Mouse (Mus musculus) liver, embryonic 13.5 days (tissue): ENCODE measurements around the gene Poldip3. TPM values are rescaled to one million over a fixed set of nuclear protein-coding genes. Genes with fewer than 3 reads are reported as not detected.

Source experiments
- ATAC-seq: fragments of 200-750 bp; cut with Nextera tagmentation; 2 replicates; pipeline ENCODE4 v1.8.0; 2017; ENCODE audit warnings: low read depth, mild to moderate bottlenecking, moderate number of reproducible peaks, moderate library complexity
- DNase-seq: peaks from one replicate; pipeline ENCODE4 v3.0.0; 2022
- H3K27ac ChIP-seq: fragments of 300-500 bp; sonication (generic); 2 replicates; pipeline ENCODE4 v1.5.1; 2015; ENCODE audit warnings: moderate library complexity, mild to moderate bottlenecking, inconsistent platforms
- H3K27me3 ChIP-seq: fragments of 300-500 bp; sonication (generic); 2 replicates; pipeline ENCODE4 v1.6.1; 2015; ENCODE audit warnings: mild to moderate bottlenecking, inconsistent platforms
- H3K36me3 ChIP-seq: fragments of 300-500 bp; sonication (generic); 2 replicates; pipeline ENCODE4 v1.6.1; 2015; ENCODE audit warnings: mild to moderate bottlenecking, inconsistent platforms
- H3K4me1 ChIP-seq: fragments of 300-500 bp; sonication (generic); replicated peaks from 2 replicates; pipeline ENCODE4 v1.6.1; 2015; ENCODE audit warnings: inconsistent platforms
- H3K4me2 ChIP-seq: fragments of 300-500 bp; sonication (generic); 2 replicates; pipeline ENCODE4 v1.6.1; 2015; ENCODE audit warnings: inconsistent platforms, mild to moderate bottlenecking, moderate library complexity
- H3K4me3 ChIP-seq: fragments of 300-500 bp; sonication (generic); replicated peaks from 2 replicates; pipeline ENCODE4 v1.5.1; 2015; ENCODE audit warnings: mild to moderate bottlenecking, inconsistent platforms
- H3K9ac ChIP-seq: fragments of 300-500 bp; sonication (generic); 2 replicates; pipeline ENCODE4 v1.6.1; 2015; ENCODE audit warnings: mild to moderate bottlenecking, inconsistent platforms
- H3K9me3 ChIP-seq: fragments of 300-500 bp; sonication (generic); replicated peaks from 2 replicates; pipeline ENCODE4 v1.6.1; 2016; ENCODE audit warnings: inconsistent platforms
- WGBS: fragments of 180-500 bp; shearing (Covaris S2); methylation state at CpG from one replicate; pipeline ENCODE4 v1.1.7; 2015; ENCODE audit not compliant: insufficient replicate concordance; 5-methylcytosine and 5-hydroxymethylcytosine counted together
- polyA plus RNA-seq: library from polyadenylated mRNA; unstranded; fragments of >200 nt; fragmentation: Nextera tagmentation; extraction: Ambion mirVana; gene quantifications from 2 replicates; pipeline ENCODE4 v1.2.1, GENCODE M21; 2015

The Poldip3 gene
- polyA plus RNA-seq, 1 experiment from 2014 or later: 65.0 TPM

GRCm38 (mm10) chr15:83122566-83123145, 26.5 kb downstream of the Poldip3 start, which contains the start of gene Rrp7a:
Gene Rrp7a (minus strand): TSS chr15:83122801.
- Histone ChIP-seq H3K4me2 (peak within 1 kb of the TSS; percentile 89), H3K27ac (peak within 1 kb of the TSS; percentile 63), H3K4me3 (peak within 1 kb of the TSS; percentile 91), H3K4me1 (peaks cover 14% of the 10 kb centered on the region), H3K9ac (peak within 1 kb of the TSS; percentile 83), H3K27me3 (no peaks in the 10 kb centered on the region), H3K36me3 (peaks cover 52% of the 10 kb centered on the region), H3K9me3 (no peaks in the 10 kb centered on the region)
- WGBS: 4% methylated on average over 32 of the region's 32 CpGs
- DNase-seq (peak; percentile 82), ATAC-seq (peak; percentile 90)

DNA sequence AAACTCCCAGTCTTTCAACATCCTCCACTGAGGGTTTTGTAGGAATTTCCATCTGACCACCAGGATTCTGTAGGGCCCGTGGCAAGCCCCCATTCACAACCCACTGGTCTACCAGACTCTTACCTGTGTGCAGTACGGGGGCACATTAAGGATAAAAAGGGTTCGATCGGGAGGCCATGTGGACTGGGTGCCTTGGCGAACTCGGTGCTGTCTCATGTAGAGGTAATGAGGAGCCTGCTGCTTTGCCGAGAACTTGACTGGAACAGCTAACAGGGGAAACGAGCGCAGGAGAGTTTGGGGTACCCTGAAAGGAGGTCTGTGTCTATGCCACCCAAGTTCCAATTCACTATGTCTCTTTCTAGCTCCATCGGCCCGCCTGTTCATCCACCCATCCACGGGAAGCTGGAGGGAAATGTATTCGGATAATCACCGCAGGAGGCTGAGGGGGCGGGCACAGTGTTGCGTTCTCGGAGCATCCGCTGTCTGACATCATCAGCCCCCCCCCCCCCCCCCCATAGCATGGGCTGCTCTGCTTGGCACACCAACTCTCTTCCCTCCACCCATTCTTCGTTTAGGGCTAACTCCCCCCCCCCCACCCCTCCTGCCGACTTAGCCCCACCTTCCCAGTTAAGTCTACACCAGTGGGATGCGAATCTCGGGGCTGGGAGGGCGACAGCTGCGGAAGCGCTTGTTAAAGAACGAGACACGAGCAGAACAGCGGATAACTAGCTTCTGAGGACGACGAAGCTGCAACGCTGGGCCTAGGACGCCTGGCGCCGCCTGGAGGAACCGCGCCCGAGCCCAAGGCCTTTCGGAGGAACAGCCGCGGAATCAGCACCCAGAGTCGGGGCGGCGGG, 27.2 kb downstream of the Poldip3 start:
- Histone ChIP-seq H3K27ac (peak overlapping the region; percentile 63), H3K4me2 (peak overlapping the region; percentile 89), H3K4me1 (peaks cover 14% of the 10 kb centered on the region), H3K4me3 (peak overlapping the region; percentile 91), H3K36me3 (peaks cover 52% of the 10 kb centered on the region), H3K9ac (peak overlapping the region; percentile 83), H3K27me3 (no peaks in the 10 kb centered on the region), H3K9me3 (no peaks in the 10 kb centered on the region)
- ATAC-seq (peak; percentile 60), DNase-seq (peak; percentile 11)
- 4% methylated on average over 43 of the region's 43 CpGs for WGBS

DNA sequence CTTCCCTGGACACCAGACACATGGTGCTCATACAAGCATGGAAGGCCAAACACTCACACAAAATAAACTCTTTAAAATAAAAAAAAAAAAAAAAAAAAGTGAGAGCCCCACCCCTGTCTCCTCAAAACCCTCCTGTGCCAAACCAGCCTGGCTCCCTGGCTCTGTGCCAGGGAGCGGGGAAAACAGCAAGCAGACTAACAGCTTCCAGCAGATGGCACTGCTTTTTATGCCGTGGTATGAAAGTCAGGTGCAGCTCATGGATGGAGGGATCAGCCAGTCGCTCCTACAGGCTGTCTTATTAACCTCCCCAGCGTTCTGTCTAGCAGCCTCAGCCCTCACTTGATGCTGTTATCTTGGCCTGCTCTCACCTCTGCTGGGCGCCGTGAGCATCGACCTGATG, 30.8 kb downstream of the Poldip3 start:
- no peak for ATAC-seq
- no peaks in the 10 kb centered on the region for H3K27me3 ChIP-seq
- no peak overlapping the region for H3K4me2 ChIP-seq
- peaks cover 53% of the 10 kb centered on the region for H3K36me3 ChIP-seq
- no peak overlapping the region for H3K9ac ChIP-seq
- no peaks in the 10 kb centered on the region for H3K9me3 ChIP-seq
- H3K4me1 ChIP-seq: peaks cover 14% of the 10 kb centered on the region
- WGBS: 77% methylated on average over 7 of the region's 7 CpGs
- H3K27ac ChIP-seq: no peak overlapping the region
- H3K4me3 ChIP-seq: no peak overlapping the region
- no peak for DNase-seq

GRCm38 (mm10) chr15:83115071-83115470, 34.1 kb downstream of the Poldip3 start:
- Histone ChIP-seq H3K9ac (no peak overlapping the region), H3K4me3 (no peak overlapping the region), H3K4me2 (no peak overlapping the region), H3K4me1 (peaks cover 7% of the 10 kb centered on the region), H3K27me3 (no peaks in the 10 kb centered on the region), H3K36me3 (peaks cover 50% of the 10 kb centered on the region), H3K9me3 (no peaks in the 10 kb centered on the region), H3K27ac (no peak overlapping the region)
- DNase-seq (no peak), ATAC-seq (no peak)
- WGBS: 76% methylated on average over 6 of the region's 6 CpGs

DNA sequence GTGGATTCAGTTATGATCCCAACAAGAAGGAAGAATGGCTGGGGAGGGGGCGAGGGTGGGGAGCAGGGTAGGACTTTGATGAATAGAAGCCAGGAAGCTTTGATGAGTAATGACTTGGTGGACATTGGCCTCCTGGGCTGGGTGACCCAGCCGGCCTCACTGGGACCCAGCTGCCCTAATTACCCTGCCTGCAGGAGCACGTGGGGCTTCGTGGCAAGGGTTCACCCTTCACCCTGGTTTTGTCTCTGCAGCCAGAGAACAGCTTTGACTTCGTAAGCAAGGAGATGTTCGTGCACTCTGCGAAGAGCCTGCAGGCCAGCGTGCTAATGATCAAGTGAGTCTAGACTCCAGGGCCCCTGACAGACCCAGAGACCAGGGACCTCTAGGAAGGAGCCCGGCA, 35.1 kb downstream of the Poldip3 start:
- DNase-seq: no peak
- Histone ChIP-seq H3K4me1 (peaks cover 7% of the 10 kb centered on the region), H3K27me3 (no peaks in the 10 kb centered on the region), H3K36me3 (peaks cover 43% of the 10 kb centered on the region), H3K9ac (no peak overlapping the region), H3K4me2 (no peak overlapping the region), H3K27ac (no peak overlapping the region), H3K9me3 (no peaks in the 10 kb centered on the region), H3K4me3 (no peak overlapping the region)
- ATAC-seq: no peak
- WGBS: 79% methylated on average over 9 of the region's 9 CpGs

DNA sequence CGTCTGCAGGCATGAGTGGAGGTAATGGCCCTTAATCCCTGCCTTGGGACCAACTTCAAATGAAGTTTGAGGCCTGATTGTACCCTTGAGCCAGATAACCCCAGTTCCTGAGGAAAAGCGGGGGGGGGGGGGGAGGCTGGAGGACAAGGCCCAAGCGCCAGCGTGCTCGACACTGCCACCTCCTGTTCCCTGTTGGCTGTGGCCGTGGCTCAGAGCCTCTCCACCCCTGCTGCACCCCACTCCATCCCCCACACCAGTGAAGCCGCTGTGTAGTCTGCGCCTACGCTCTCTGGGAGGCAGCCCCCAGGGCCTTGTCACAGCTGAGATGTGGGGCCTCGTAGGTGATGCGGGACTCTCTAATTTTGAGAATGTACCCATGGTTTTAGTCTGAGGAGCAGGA, 36.3 kb downstream of the Poldip3 start:
- H3K4me3 ChIP-seq: no peak overlapping the region
- H3K4me1 ChIP-seq: peaks cover 7% of the 10 kb centered on the region
- DNase-seq (peak; percentile 19), ATAC-seq (peak; percentile 57; the same call in 1 of the 2 replicates)
- no peaks in the 10 kb centered on the region for H3K27me3 ChIP-seq
- no peaks in the 10 kb centered on the region for H3K9me3 ChIP-seq
- WGBS: 23% methylated on average over 11 of the region's 11 CpGs
- H3K36me3 ChIP-seq: peaks cover 31% of the 10 kb centered on the region
- H3K4me2 ChIP-seq: no peak overlapping the region
- no peak overlapping the region for H3K27ac ChIP-seq
- no peak overlapping the region for H3K9ac ChIP-seq

DNA sequence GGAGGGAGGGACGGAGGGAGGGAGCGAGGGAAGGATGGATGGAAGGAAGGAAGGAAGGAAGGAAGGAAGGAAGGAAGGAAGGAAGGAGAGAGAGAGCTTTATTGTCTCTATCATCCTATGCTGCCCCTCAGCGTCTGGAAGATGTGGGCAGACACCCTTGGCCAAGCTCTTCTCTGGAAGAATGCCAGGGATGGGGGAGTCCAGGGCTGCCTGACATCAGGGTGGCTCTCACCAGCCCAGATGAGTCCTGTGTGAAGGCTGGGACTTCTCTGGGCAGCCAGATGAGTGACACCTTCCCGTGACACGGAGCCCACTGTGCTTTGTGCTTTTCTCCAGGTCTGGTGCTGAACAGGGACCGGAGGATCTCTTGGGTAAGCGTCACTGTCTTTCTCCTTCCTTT, 37.3 kb downstream of the Poldip3 start:
- Histone ChIP-seq H3K27me3 (no peaks in the 10 kb centered on the region), H3K9ac (no peak overlapping the region), H3K4me2 (no peak overlapping the region), H3K4me1 (peaks cover 7% of the 10 kb centered on the region), H3K4me3 (no peak overlapping the region), H3K36me3 (peaks cover 20% of the 10 kb centered on the region), H3K9me3 (no peaks in the 10 kb centered on the region), H3K27ac (no peak overlapping the region)
- ATAC-seq (no peak), DNase-seq (no peak)
- WGBS: 69% methylated on average over 7 of the region's 7 CpGs

- peaks cover 15% of the 10 kb centered on the region for H3K36me3 ChIP-seq
- ATAC-seq (no peak), DNase-seq (no peak)
- no peaks in the 10 kb centered on the region for H3K27me3 ChIP-seq
- H3K4me2 ChIP-seq: no peak overlapping the region
- no peak overlapping the region for H3K9ac ChIP-seq
- no peaks in the 10 kb centered on the region for H3K9me3 ChIP-seq
- H3K4me3 ChIP-seq: no peak overlapping the region
- H3K4me1 ChIP-seq: peaks cover 7% of the 10 kb centered on the region
- WGBS: 61% methylated on average over 6 of the region's 6 CpGs
- H3K27ac ChIP-seq: no peak overlapping the region
Observed at GRCm38 (mm10) chr15:83111290-83111689, 37.9 kb downstream of the Poldip3 start.

DNA sequence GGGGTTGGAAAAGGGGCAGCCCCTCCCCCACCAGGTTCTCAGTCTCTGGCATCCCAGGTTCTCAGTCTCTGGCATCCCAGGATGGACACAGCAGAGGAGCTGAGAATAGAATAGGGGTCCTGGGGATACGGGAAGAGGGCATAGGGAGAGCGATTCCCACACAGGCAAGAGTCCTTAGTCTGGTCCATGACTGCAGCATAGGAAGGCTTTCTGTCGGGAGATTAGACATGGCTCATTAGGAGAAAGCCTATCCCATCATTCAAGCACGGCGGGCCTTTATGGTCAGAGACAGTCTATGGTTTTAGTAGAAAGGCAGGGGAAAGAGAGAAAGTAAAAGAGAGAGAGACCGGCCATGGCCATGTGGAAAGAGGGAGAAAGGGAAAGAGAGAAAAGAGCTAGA, 41.4 kb downstream of the Poldip3 start:
- H3K9ac ChIP-seq: no peak overlapping the region
- H3K9me3 ChIP-seq: no peaks in the 10 kb centered on the region
- no peak for ATAC-seq
- peaks cover 6% of the 10 kb centered on the region; the same call in 1 of the 2 replicates for H3K36me3 ChIP-seq
- no peak overlapping the region for H3K4me2 ChIP-seq
- H3K27me3 ChIP-seq: no peaks in the 10 kb centered on the region
- 79% methylated on average over 6 of the region's 6 CpGs for WGBS
- peaks cover 2% of the 10 kb centered on the region for H3K4me1 ChIP-seq
- DNase-seq: no peak
- H3K27ac ChIP-seq: no peak overlapping the region
- no peak overlapping the region for H3K4me3 ChIP-seq

DNA sequence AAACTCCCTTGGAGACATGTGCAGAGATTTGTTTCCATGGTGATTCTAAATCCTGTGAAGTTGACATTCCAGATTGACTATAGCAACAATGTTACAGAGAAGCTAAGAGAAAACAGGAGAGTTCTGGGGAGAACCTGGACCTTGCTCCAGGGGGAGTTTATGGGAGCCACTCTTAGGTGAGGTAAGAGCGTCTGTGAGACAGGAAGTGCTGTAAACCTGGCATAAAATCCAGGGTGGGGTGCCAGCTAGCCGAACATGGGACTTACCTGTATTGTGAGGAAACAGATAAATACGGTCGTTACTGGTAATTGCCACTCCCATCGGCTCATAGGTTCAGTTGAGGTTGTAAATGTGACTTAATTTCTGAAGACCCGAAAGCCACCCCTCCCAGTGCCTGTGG, 42.8 kb downstream of the Poldip3 start:
- ATAC-seq (no peak), DNase-seq (no peak)
- Histone ChIP-seq H3K4me3 (no peak overlapping the region), H3K9ac (no peak overlapping the region), H3K36me3 (peaks cover 6% of the 10 kb centered on the region; the same call in 1 of the 2 replicates), H3K27me3 (no peaks in the 10 kb centered on the region), H3K4me1 (no peaks in the 10 kb centered on the region), H3K9me3 (no peaks in the 10 kb centered on the region), H3K4me2 (no peak overlapping the region), H3K27ac (no peak overlapping the region)
- WGBS: 72% methylated on average over 6 of the region's 6 CpGs

DNA sequence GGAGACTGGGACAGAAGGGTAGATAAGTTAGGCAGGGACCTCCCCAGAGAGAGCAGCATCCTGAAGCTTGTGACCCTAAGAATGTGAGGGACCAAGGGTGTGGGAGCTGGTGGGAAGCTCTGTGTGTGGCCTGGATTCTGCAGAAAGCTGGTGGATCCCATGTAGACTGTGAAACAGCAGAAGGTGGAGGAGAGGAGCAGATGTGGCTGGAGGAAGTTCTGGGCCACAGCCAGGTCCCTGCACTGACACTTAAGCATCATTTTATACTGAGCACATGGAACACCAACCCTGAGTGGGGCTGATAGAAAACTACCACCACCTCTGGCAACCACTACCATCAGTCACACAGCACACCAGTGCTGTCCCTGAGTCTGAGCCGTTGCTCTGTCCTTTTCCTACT, 46.1 kb downstream of the Poldip3 start:
- H3K9me3 ChIP-seq: no peaks in the 10 kb centered on the region
- DNase-seq (no peak), ATAC-seq (no peak)
- WGBS: 69% methylated on average over 1 of the region's 1 CpGs
- H3K27me3 ChIP-seq: peaks cover 12% of the 10 kb centered on the region
- no peak overlapping the region for H3K4me3 ChIP-seq
- peaks cover 20% of the 10 kb centered on the region for H3K4me1 ChIP-seq
- peaks cover 3% of the 10 kb centered on the region; the same call in 1 of the 2 replicates for H3K36me3 ChIP-seq
- no peak overlapping the region for H3K27ac ChIP-seq
- H3K4me2 ChIP-seq: no peak overlapping the region
- no peak overlapping the region for H3K9ac ChIP-seq
